Mouse (Mus musculus) olfactory bulb, adult 2 months (tissue): ENCODE data around the gene Ptcd2.

Experiments
- CTCF ChIP-seq: fragments of 200-500 bp; IDR thresholded peaks from 2 replicates; pipeline ENCODE4 v1.5.1; 2012; ENCODE audit warnings: low read depth, mild to moderate bottlenecking, low read length, moderate library complexity; ENCODE audit not compliant: insufficient read depth
- POLR2A ChIP-seq: fragments of 200-500 bp; IDR thresholded peaks from 2 replicates; pipeline ENCODE4 v1.6.1; 2012; ENCODE audit warnings: mild to moderate bottlenecking, low read depth, low read length, moderate library complexity; ENCODE audit not compliant: insufficient read depth

DNA sequence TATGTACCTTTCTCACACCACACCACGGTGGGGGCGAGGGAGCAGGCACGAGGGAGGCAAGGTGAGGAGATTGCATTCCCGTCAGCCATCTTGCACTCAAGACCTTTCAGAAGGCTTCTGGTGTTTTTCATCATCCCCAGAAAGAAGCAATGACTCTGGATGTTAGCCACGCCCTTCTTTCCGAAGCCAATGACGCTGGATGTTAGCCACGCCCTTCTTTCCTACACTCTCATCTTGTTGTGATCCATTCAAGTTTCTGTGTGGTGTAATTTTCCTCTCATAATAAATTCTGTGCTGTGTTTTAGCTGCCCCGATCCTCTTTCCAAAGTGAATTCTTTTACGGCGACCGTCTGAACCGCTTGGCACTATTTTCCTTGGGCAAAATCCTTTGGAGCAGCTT is 50.3 kb downstream of the Ptcd2 start:
- TF ChIP-seq CTCF (no peak), POLR2A (no peak)
